Mouse (Mus musculus): Measurements from ENCODE around the gene Asic3. TPM values are rescaled to one million over a fixed set of nuclear protein-coding genes. Genes with fewer than 3 reads are reported as not detected.

The Asic3 gene
- total and polyA plus RNA-seq, 3 experiments, result 0.25 to 1.1 TPM; not detected in 1

GRCm38 (mm10) chr5:24373807-24374206 lies 39.4 kb upstream of the Asic3 start:
- Histone ChIP-seq H3K4me1 (ENCODE audit: control insufficient read depth in 1 of 2, insufficient read depth in 2 of 2) (no peaks in the 10 kb centered on the region), H3K27ac (ENCODE audit: insufficient read depth, low read depth) (no peak overlapping the region), H3K4me3 (replicated peaks in 1 of 3; ENCODE audit: low read depth in 2 of 3, low read length in 2 of 3, poor library complexity in 1 of 3) (no peak overlapping the region), H3K4me2 (ENCODE audit: insufficient read depth, low read depth, poor library complexity, severe bottlenecking) (no peak overlapping the region), H3K9ac (ENCODE audit: insufficient read depth, low read depth) (no peak overlapping the region), H3K9me3 (replicated peaks; ENCODE audit: low read length) (no peaks in the 10 kb centered on the region), H3K27me3 (replicated peaks) (peaks cover 39% of the 10 kb centered on the region), H3K36me3 (replicated peaks in 1 of 2; ENCODE audit: control insufficient read depth in 1 of 2, insufficient read depth in 1 of 2, low read length in 1 of 2) (no peaks in the 10 kb centered on the region), H3K79me2 (replicated peaks; ENCODE audit: control insufficient read depth, extremely low read depth, insufficient read depth, poor library complexity, severe bottlenecking) (no peaks in the 10 kb centered on the region)
- dilution Hi-C loops (cut with MboI; ENCODE audit: extremely low pct_ligation_motif_present, extremely low pct_unique_long_range_greater_than_20kb, low sequenced_read_pairs) (no loop called here), in situ Hi-C loops (cut with MboI; ENCODE audit: low pct_ligation_motif_present, low pct_unique_long_range_greater_than_20kb, low sequenced_read_pairs) (no loop called here)
- TF ChIP-seq CHD1 (IDR thresholded peaks at IDR 0.05; ENCODE audit: low read depth, low read length) (no peak), JUND (conservative IDR thresholded peaks at IDR 0.05; ENCODE audit: low read depth, low read length) (no peak), ELF1 (IDR thresholded peaks at IDR 0.05; ENCODE audit: low read depth, low read length) (no peak)
- no peak for DNase-seq (ENCODE audit: extremely low read depth)

- dilution Hi-C loops (cut with MboI; ENCODE audit: extremely low pct_ligation_motif_present, extremely low pct_unique_long_range_greater_than_20kb, low sequenced_read_pairs) (no loop called here), in situ Hi-C loops (cut with MboI; ENCODE audit: low pct_ligation_motif_present, low pct_unique_long_range_greater_than_20kb, low sequenced_read_pairs) (no loop called here)
- peaks cover 35% of the 10 kb centered on the region for H3K27me3 ChIP-seq (replicated peaks)
- no peaks in the 10 kb centered on the region for H3K4me1 ChIP-seq (ENCODE audit: control insufficient read depth in 1 of 2, insufficient read depth in 2 of 2)
- no peak for DNase-seq (ENCODE audit: extremely low read depth)
- H3K4me3 ChIP-seq (replicated peaks in 1 of 3; ENCODE audit: low read depth in 2 of 3, low read length in 2 of 3, poor library complexity in 1 of 3), result no peak overlapping the region
- H3K9ac ChIP-seq (ENCODE audit: insufficient read depth, low read depth), result no peak overlapping the region
- no peak overlapping the region for H3K4me2 ChIP-seq (ENCODE audit: insufficient read depth, low read depth, poor library complexity, severe bottlenecking)
- no peaks in the 10 kb centered on the region for H3K9me3 ChIP-seq (replicated peaks; ENCODE audit: low read length)
- no peak for TF ChIP-seq MEF2A (IDR thresholded peaks at IDR 0.05; ENCODE audit: borderline replicate concordance, low read depth, low read length)
- no peak for TF ChIP-seq JUN (IDR thresholded peaks at IDR 0.05; ENCODE audit: insufficient read depth, low read depth, low read length)
- TF ChIP-seq HCFC1 (IDR thresholded peaks at IDR 0.05; ENCODE audit: low read depth, low read length), result no peak
- no peak for TF ChIP-seq ZMIZ1 (IDR thresholded peaks at IDR 0.05; ENCODE audit: low read depth, low read length)
- TF ChIP-seq CHD1 (IDR thresholded peaks at IDR 0.05; ENCODE audit: low read depth, low read length), result no peak
- TF ChIP-seq CHD2 (IDR thresholded peaks at IDR 0.05; ENCODE audit: low read length), result no peak
- no peak for TF ChIP-seq IRF4 (IDR thresholded peaks at IDR 0.05; ENCODE audit: low read depth, low read length)
- no peak for TF ChIP-seq CTCF (conservative IDR thresholded peaks at IDR 0.05 in 1 of 2, IDR thresholded peaks at IDR 0.05 in 1 of 2; ENCODE audit: low read depth in 2 of 2, low read length in 2 of 2)
- no peak for TF ChIP-seq MYC (IDR thresholded peaks at IDR 0.05; ENCODE audit: low read depth, low read length)
- TF ChIP-seq JUND (conservative IDR thresholded peaks at IDR 0.05; ENCODE audit: low read depth, low read length), result no peak
- no peak for TF ChIP-seq USF1 (IDR thresholded peaks at IDR 0.05; ENCODE audit: low read depth, low read length)
- no peak for TF ChIP-seq UBTF (IDR thresholded peaks at IDR 0.05; ENCODE audit: low read depth, low read length)
- no peak for TF ChIP-seq POLR2AphosphoS2 (IDR thresholded peaks at IDR 0.05; ENCODE audit: low read depth, low read length)
- H3K27ac ChIP-seq (ENCODE audit: insufficient read depth, low read depth), result no peak overlapping the region
- H3K36me3 ChIP-seq (replicated peaks in 1 of 2; ENCODE audit: control insufficient read depth in 1 of 2, insufficient read depth in 1 of 2, low read length in 1 of 2), result no peaks in the 10 kb centered on the region
- no peaks in the 10 kb centered on the region for H3K79me2 ChIP-seq (replicated peaks; ENCODE audit: control insufficient read depth, extremely low read depth, insufficient read depth, poor library complexity, severe bottlenecking)
Measured at GRCm38 (mm10) chr5:24374216-24374615, 39.0 kb upstream of the Asic3 start.

Measured in CH12.LX (cell line).